Mouse (Mus musculus) left cerebral cortex, adult 9 months (tissue): ENCODE results near the gene Mipol1.

ENCODE experiments used
- DNase-seq, 2 experiments: peaks; one replicate each; pipeline ENCODE4 v3.0.0; 2022; ENCODE audit warnings: low spot score in 2 of 2

Mipol1 gene

GRCm38 (mm10) chr12:57515702-57516377 is 285.6 kb downstream of the Mipol1 start:
- no peak for DNase-seq

GRCm38 (mm10) chr12:57528335-57528734 is 298.1 kb downstream of the Mipol1 start:
- no peak for DNase-seq

GRCm38 (mm10) chr12:57530474-57530873 is 300.2 kb downstream of the Mipol1 start:
- DNase-seq: no peak

GRCm38 (mm10) chr12:57534517-57534878 is 304.3 kb downstream of the Mipol1 start:
- no peak for DNase-seq

- no peak for DNase-seq
Measured at GRCm38 (mm10) chr12:57534879-57535611, 304.8 kb downstream of the Mipol1 start.

- no peak for DNase-seq
Measured at GRCm38 (mm10) chr12:57536056-57536908, 306.1 kb downstream of the Mipol1 start.

GRCm38 (mm10) chr12:57536909-57537670 is 306.9 kb downstream of the Mipol1 start:
- DNase-seq: no peak

- no peak for DNase-seq
Measured at GRCm38 (mm10) chr12:57537791-57538587, 307.8 kb downstream of the Mipol1 start.

- no peak for DNase-seq
Measured at GRCm38 (mm10) chr12:57538588-57539550, 308.6 kb downstream of the Mipol1 start.

GRCm38 (mm10) chr12:57539551-57539985 is 309.3 kb downstream of the Mipol1 start:
- DNase-seq: no peak

GRCm38 (mm10) chr12:57541118-57541517 is 310.9 kb downstream of the Mipol1 start:
- no peak for DNase-seq

GRCm38 (mm10) chr12:57541931-57542745 is 311.9 kb downstream of the Mipol1 start:
- DNase-seq: no peak

GRCm38 (mm10) chr12:57542746-57543626 is 312.8 kb downstream of the Mipol1 start:
- DNase-seq: no peak

GRCm38 (mm10) chr12:57543627-57543991 is 313.4 kb downstream of the Mipol1 start:
- no peak for DNase-seq

- DNase-seq: no peak
Measured at GRCm38 (mm10) chr12:57544641-57545370, 314.6 kb downstream of the Mipol1 start.

- DNase-seq: no peak
Measured at GRCm38 (mm10) chr12:57545371-57546241, 315.4 kb downstream of the Mipol1 start.
